Mouse (Mus musculus): ENCODE measurements around the gene Gm17428. TPM values are rescaled to one million over a fixed set of nuclear protein-coding genes. Genes with fewer than 3 reads are reported as not detected.

Gm17428 gene
- polyA plus RNA-seq (2017; shearing (Covaris generic)): not detected

GRCm38 (mm10) chr14:54976633-54977032 is at the start of gene Gm17428:
TSS of gene Gm17428 (plus strand) at chr14:54976933.

GRCm38 (mm10) chr14:54932645-54933150 is 44.0 kb upstream of the Gm17428 start, which contains the start of gene Il25:
TSS of gene Il25 (plus strand) at chr14:54932695.

GRCm38 (mm10) chr14:54935904-54936830 is 40.6 kb upstream of the Gm17428 start, which contains the start of gene Cmtm5:
TSS of gene Cmtm5 (plus strand) at chr14:54936261.

DNA sequence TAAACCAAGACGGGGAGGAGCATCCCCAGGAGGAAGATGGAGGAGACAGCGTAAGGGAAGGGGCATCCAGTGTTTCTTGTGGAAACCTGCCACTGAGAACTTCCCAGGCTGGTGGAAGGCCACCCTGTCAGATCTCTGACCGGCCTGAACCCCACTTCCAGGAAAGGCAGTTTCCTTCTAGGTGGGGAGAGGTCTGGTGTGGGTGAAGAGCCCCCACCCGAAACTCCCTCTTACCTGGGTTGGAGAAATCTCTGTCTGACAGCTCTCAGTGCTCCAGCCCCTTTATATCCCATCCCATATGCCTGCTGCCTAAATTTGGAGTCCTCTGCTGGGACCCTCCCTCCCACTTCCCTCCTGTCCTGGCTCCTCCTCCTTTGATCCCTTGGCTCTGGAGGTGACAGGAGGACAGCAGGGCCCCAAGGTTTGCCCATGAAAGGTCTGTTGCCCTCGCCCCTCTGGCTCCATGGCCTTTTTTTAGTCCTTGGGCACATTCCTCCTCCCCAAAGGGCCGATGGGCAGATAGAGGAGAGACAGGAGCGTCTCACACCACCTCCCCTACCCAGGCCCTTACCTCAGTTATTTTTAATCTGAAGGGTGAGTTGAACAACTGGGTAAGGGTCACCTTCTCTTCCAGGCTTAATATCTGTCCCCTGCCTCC is 10.3 kb upstream of the Gm17428 start, which contains the start of gene Myh6:
Myh6 (minus strand) TSS at position 608 of the 658 bp plus-strand sequence.

DNA sequence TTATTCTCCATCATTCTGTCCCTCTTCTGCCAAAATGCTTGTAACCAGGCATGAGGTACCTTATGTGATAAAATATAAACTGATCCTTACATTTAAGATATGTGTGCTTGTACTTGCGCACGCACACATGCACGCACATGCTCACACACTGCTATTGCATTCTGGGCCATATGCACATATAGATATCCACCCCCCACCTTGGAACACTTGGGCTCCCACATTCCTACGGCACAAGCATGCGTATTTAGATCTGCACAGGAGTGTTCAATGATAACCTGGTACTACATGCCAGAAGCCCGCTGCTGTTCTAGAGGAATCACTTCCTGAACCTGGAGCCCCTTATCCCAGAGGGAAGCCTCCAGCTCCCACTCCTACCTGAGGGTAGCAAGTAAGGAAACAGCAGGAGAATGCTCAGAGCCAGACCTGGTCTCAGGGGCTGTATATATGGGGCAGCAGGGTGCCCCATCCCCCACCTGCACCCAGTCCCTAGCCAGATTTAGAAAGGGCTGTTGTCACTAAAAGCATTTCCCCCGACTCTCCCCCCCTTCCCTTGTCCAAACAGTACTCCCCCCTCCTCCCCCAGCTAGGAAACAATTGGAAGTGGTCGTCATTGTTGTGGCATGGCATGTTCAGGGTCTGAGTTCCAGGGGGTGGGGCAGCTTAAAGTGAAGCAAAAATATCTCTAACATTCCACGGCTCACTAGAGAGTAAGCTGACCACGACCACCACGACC is 17.6 kb downstream of the Gm17428 start, which contains the start of gene Myh7:
Myh7 (minus strand) TSS at position 491 of the 733 bp plus-strand sequence.

DNA sequence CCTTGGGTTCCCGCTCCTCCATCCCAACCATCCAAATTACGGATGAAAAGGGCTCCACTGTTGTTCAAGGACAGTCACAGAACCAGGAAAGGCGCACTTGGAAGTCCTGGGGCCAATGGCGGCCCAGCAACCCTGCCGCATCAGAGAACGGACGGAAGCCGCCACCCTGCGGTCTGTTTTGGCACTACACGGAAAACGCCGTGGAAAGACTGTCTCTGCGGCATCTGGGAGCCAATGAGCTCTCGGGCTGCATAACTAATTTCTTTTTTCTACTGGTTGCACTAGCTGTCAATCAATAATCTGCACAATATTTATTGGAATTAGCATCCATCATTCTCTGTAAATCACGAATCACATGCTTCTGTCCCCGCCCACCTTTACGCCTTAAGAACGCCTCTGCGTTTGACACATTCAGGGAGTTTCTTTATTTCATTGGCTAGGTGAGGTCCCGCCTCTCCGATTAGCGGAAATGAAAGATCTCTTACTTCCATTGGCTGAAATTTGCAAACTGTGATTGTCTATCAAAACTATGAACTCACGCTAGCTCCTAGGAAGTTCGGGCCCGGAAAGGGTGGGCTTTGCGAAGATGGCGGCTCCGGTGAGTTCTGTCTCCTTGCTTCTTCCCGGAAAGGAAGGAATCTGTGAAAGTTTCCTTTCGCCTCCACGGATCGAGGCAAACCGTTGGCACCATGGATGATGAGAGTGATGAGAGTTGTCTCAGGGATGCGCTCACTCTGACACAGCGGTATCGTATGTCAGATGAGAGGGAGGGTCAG is 38.4 kb downstream of the Gm17428 start, which contains the start of gene Ngdn:
Ngdn (plus strand) TSS at position 464 of the 776 bp plus-strand sequence.

Other genes with a start within 250 kb of the Gm17428 start
- gene Slc7a8, start 195.0 kb upstream of the Gm17428 start, polyA plus RNA-seq (2017; shearing (Covaris generic)): under 1 TPM; 0.14 to 0.76 TPM
- not detected for gene Rnf212b, start 162.8 kb upstream of the Gm17428 start, polyA plus RNA-seq (2017; shearing (Covaris generic))
- 10 to 100 TPM; 13.5 to 15.9 TPM for gene Homez, start 106.0 kb upstream of the Gm17428 start, polyA plus RNA-seq (2017; shearing (Covaris generic))
- 1 to 10 TPM; 2.2 to 4.4 TPM for gene Ppp1r3e, start 99.4 kb upstream of the Gm17428 start, polyA plus RNA-seq (2017; shearing (Covaris generic))
- 1 to 10 TPM in 1 of 2 experiments, under 1 TPM in 1; 0.54 to 1.4 TPM for gene Bcl2l2, start 93.6 kb upstream of the Gm17428 start, polyA plus RNA-seq (2017; shearing (Covaris generic))
- gene Gm20521, start 93.5 kb upstream of the Gm17428 start, polyA plus RNA-seq (2017; shearing (Covaris generic)): not detected
- gene Pabpn1, start 84.4 kb upstream of the Gm17428 start, polyA plus RNA-seq (2017; shearing (Covaris generic)): 100 to 1,000 TPM; 192 TPM
- gene Slc22a17, start 63.8 kb upstream of the Gm17428 start, polyA plus RNA-seq (2017; shearing (Covaris generic)): 1 to 10 TPM; 1.8 to 8.8 TPM
- gene Efs, start 50.8 kb upstream of the Gm17428 start, polyA plus RNA-seq (2017; shearing (Covaris generic)): under 1 TPM; 0.35 to 0.92 TPM
- gene Il25, start 44.2 kb upstream of the Gm17428 start, polyA plus RNA-seq (2017; shearing (Covaris generic)): under 1 TPM; 0.19 to 0.71 TPM
- gene Cmtm5, start 40.7 kb upstream of the Gm17428 start, polyA plus RNA-seq (2017; shearing (Covaris generic)): 10 to 100 TPM in 1 of 2 experiments, under 1 TPM in 1; 0.39 to 10.2 TPM
- 1 to 10 TPM in 1 of 2 experiments, under 1 TPM in 1; 0.05 to 1.4 TPM for gene Myh6, start 10.0 kb upstream of the Gm17428 start, polyA plus RNA-seq (2017; shearing (Covaris generic))
- 1 to 10 TPM in 1 of 2 experiments, under 1 TPM in 1; 0.39 to 1.8 TPM for gene Myh7, start 17.7 kb downstream of the Gm17428 start, polyA plus RNA-seq (2017; shearing (Covaris generic))
- gene Ngdn, start 38.5 kb downstream of the Gm17428 start, polyA plus RNA-seq (2017; shearing (Covaris generic)): 100 to 1,000 TPM; 124 to 159 TPM
- 1 to 10 TPM; 5.9 to 8.6 TPM for gene Zfhx2, start 115.4 kb downstream of the Gm17428 start, polyA plus RNA-seq (2017; shearing (Covaris generic))
- 10 to 100 TPM; 11.8 to 12.9 TPM for gene Thtpa, start 117.9 kb downstream of the Gm17428 start, polyA plus RNA-seq (2017; shearing (Covaris generic))
- 100 to 1,000 TPM; 146 to 159 TPM for gene Ap1g2, start 129.7 kb downstream of the Gm17428 start, polyA plus RNA-seq (2017; shearing (Covaris generic))
- gene Jph4, start 140.0 kb downstream of the Gm17428 start, polyA plus RNA-seq (2017; shearing (Covaris generic)): 1 to 10 TPM in 1 of 2 experiments, under 1 TPM in 1; 0.14 to 2.3 TPM
- gene Dhrs2, start 245.1 kb downstream of the Gm17428 start, polyA plus RNA-seq (2017; shearing (Covaris generic)): not detected

Measured in inflammation-experienced regulatory T-cells (primary cell).